Mouse (Mus musculus): ENCODE data around the gene Atox1.

Atox1 gene

GRCm38 (mm10) chr11:55461019-55461645 lies at the start of gene Atox1:
Gene Atox1 (minus strand): TSS chr11:55461239.
- DNase-seq (ENCODE audit: inconsistent age in 2 of 2, low spot score in 1 of 2) = peak; percentile 98

DNA sequence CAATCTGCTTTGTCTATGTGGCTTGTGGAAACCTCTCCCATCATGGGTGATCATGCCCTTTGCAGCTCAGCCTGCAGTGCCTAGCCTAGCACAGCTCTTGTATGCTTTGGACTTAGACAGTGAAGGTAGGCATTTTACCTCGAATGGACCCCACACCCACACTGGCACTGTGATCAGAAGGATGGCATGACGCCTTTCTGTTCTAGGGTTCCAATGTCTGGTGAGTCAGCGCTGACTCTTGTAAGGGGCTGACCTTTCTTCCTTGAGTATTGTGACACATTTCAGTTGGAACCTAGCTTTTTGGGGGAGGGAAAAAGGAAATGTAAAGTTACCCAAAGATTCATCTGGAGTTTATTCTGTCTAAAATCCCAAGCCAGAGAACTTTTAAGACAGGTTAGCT lies 44.4 kb upstream of the Atox1 start:
- DNase-seq (ENCODE audit: inconsistent age in 2 of 2, low spot score in 1 of 2) = peak; percentile 67 to 83

DNA sequence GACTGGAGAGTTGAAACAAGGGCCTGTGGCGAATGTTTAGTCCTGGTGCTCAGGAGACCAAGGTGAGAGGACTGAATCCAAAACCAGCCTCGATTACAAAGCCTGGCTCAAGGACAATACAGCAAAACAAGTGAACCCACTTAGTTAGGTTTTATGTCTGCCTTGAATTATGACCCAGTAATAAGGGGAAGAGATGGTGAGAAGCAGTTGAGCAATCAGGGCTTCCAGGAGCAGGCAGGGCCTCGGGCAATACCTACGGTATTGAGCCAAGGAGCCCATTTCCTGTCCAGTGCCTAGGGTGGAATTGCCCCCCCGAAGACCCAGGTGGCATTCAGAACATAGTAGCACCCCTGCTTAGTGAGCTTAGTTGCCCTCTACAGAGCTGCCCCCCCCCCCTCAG lies 41.8 kb upstream of the Atox1 start:
- DNase-seq (ENCODE audit: inconsistent age in 2 of 2, low spot score in 1 of 2) = peak in 1 of 2 experiments; percentile 68

DNA sequence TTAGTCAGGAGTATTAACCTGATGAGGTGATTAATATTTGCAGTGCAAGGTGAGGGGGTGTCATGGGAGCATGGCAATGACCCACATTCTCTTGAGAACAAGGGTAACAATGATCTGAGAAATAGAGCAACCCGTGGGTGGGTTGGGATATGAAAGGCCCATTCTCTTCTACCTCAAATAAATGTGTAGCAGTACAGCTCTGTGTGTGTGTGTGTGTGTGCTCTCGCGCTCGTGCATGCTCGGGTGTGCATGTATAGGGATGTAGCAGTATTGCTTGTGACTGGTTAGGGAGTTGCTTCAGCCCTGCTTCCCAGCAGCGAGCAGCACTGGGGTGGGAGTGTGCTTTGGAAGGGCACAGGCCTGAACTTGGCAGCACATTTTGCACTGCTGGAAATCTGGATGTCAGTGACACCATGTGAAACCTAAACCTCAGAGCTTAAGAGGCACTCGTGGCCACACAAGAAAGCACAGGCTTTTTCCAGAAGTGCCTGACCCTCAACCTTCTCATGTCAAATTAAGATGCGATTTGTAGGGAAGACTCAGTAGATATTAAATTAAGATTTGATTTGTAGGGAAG lies 41.0 kb upstream of the Atox1 start:
- no peak for DNase-seq (ENCODE audit: inconsistent age in 2 of 2, low spot score in 1 of 2)

DNA sequence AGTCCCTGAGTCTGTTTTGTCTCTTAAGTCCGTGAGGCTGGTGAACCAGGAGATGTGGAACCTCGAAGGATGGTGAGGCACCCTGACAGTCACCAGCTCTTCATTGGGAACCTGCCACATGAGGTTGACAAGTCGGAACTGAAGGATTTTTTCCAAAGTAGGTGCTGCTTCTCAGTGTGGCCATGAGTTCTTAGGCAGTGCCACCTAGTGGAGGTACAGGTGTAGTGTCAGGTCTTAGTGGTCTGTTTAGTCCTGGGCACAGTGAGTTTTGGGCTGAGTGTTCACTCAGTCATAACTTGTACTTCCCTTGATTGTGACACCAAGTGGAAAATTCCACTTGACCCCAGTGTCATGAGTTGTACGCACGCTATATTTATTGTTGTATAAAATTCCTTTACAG lies 36.8 kb upstream of the Atox1 start:
- peak; percentile 59 to 83 for DNase-seq (ENCODE audit: inconsistent age in 2 of 2, low spot score in 1 of 2)

GRCm38 (mm10) chr11:55496158-55496557 lies 35.1 kb upstream of the Atox1 start:
- DNase-seq (ENCODE audit: inconsistent age in 2 of 2, low spot score in 1 of 2) = no peak

GRCm38 (mm10) chr11:55485443-55485842 lies 24.4 kb upstream of the Atox1 start:
- DNase-seq (ENCODE audit: inconsistent age in 2 of 2, low spot score in 1 of 2) = no peak

DNA sequence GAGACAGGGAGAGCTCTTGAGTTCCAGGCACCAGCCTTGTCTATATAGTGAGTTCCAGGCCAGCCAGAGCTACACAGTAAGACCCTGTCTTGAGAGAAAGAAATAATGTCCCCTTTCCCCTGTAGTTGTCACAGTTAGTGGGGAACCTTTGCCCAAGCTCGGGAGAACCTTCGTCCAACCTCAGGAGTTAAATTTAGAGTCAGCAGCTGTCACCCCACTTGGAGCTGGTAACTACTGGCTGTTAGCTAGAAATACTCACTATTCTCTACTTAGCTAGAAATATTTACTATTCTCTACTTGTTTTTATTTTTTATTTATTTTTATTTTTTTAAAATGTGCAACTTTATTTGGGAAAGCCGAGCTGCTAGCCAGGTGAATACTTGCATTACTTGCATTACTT lies 12.2 kb upstream of the Atox1 start:
- no peak for DNase-seq (ENCODE audit: inconsistent age in 2 of 2, low spot score in 1 of 2)

DNA sequence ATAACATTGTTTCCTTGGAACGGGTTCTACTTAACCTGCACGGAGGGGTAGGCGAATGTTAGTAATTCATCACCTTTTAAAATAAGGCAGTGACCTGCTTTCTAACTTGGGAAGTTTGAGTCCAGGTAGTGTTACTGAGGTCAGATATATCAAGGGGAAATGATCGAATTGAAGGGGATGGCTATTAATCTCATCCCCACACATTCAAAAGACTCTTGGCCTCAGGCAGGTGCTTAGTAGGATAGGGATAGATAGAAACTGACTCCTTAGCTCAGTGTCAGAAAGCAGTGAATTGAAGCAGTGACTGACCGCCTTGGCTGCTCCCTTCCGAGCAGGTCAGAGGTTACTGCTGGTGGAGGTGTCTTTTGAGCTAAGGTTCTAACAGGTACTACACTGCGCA lies 10.4 kb upstream of the Atox1 start:
- no peak for DNase-seq (ENCODE audit: inconsistent age in 2 of 2, low spot score in 1 of 2)

GRCm38 (mm10) chr11:55470761-55471160 lies 9.7 kb upstream of the Atox1 start:
- peak in 1 of 2 experiments; percentile 62 for DNase-seq (ENCODE audit: inconsistent age in 2 of 2, low spot score in 1 of 2)

DNA sequence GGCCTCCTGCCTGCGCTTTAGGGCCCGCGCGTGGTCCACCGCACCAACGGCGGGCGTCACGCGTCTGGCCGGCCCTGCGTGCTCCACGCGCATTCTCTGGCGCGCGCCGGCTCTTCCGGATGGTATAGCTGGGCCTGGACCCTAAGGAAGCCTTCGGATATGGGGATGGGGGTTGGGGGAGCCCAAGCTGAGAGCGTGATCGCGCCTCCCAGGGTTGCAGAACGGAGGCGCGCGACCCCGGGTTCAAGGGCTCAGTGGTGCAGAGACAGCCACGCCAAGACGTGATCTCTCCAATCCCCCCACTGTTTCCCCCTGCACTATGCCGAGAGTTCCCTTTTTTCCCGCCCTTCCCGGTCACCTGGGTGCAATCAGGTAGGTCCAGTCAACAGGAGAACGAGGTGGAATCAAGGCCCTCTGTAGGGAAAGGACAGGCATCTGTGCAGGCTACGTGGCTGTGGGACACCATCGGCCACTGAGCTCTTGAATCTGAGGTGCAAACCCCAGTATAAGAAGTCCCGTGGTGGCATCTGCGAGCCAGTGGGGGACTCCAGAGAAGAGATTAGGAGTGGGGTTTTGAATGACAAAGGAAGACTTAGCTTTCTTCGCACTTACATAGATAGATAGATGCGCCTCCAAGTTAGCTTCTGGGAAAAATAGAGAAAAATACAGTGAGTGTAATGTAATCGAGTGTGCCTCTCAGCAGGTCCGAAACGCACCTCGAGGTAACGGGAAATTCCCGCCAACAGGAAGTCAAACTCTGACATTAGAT lies 9.1 kb upstream of the Atox1 start:
- DNase-seq (ENCODE audit: inconsistent age in 2 of 2, low spot score in 1 of 2) = peak in 1 of 2 experiments; percentile 75

DNA sequence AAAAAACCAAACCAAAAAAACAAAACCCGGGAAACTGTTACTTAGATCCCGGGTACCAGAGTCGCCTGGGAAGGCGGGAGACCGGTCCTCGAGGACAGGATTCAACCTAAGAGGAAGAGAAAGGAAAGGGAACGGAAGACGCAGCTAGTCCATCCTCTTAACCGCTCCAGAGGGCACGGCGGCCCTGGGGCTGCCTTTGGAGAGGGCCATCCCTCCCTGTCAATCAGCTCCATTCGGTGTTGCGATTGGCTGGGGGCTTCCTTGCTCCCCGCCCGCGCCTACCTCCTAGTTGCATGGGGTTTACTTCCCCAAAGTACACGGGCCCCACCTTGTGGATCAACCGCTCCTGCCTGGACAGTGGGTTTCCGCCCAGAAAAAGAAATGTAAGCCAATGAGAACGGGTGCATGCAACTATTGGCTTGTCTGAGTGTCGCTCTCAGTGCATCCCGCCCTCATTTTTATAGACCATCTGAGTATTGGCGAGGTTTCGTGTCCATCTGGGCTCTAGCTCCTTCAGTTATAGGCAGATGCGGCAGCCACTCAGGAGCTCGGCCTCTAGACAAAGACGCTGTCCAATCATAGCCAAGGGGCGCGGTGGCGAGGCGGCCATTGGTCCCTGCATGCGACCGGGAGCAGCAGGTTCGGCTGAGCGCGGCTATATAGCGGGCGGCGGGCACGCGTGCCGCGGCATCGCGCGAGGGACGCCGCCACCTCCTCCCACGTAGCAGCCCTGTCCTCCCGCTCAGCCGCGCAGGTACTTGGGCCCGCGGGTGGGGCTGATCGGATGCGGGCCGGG lies 8.2 kb upstream of the Atox1 start, which contains the start of gene G3bp1:
Gene G3bp1 (plus strand): TSS at position 638 of the 796 bp plus-strand sequence.
- DNase-seq (ENCODE audit: inconsistent age in 2 of 2, low spot score in 1 of 2) = peak; percentile 100

- no peak for DNase-seq (ENCODE audit: inconsistent age in 2 of 2, low spot score in 1 of 2)
Observed at GRCm38 (mm10) chr11:55468611-55469047, 7.6 kb upstream of the Atox1 start.

- peak in 1 of 2 experiments; percentile 45 for DNase-seq (ENCODE audit: inconsistent age in 2 of 2, low spot score in 1 of 2)
Observed at GRCm38 (mm10) chr11:55468012-55468411, 7.0 kb upstream of the Atox1 start.

DNA sequence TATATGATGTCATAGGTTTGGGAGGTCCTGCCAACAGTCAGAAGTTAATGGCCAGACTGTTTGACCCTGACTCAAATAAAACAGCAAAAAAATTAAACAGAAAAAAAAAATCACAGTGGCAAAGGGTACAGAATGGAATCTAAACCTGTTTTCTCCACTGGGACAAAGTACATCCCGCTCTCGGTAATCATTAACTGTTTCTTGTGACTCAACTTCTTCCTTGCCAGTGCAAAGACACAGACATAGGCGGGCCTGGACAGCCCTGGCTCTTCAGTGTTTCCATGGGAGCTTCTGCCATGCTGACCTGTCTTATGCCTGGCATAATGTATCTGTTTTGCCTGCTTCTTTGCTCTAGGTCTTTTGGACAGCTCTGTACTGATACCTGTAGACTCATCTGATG lies 4.1 kb upstream of the Atox1 start:
- DNase-seq (ENCODE audit: inconsistent age in 2 of 2, low spot score in 1 of 2) = no peak

DNA sequence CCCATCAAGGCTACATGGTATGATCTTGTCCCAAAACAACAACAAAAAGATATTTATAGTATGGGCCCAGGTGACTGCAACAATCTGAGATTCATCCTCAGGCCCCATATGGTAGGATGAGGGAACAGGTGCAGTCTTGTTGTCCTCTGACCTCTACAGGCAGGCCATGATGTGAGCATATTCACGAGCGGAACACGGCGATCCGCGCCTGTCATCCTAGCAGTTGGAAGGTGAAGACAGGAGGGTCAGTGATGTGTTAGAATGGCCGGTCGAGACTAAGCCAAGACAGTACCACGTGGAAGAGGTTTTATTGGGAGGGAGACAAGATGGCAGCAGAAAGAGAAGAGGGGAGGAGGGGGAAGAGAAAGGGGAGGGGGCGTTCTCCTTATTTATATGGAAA lies 3.7 kb upstream of the Atox1 start:
- DNase-seq (ENCODE audit: inconsistent age in 2 of 2, low spot score in 1 of 2) = no peak

DNA sequence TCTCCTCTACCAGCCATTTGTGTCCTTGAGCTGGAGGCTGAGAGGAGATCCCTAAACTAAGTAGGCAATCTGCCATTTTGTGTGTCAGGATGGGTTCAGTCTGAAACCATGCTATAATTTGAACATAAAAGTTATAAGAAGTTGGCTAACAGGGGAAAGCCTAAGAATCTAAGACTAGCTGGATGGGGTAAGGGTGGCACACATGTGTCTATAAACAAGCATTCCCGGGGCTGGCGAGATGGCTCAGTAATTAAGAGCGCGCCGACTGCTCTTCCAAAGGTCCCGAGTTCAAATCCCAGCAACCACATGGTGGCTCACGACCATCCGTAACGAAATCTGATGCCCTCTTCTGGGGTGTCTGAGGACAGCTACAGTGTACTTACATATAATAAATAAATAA lies 1.1 kb upstream of the Atox1 start:
- no peak for DNase-seq (ENCODE audit: inconsistent age in 2 of 2, low spot score in 1 of 2)

DNA sequence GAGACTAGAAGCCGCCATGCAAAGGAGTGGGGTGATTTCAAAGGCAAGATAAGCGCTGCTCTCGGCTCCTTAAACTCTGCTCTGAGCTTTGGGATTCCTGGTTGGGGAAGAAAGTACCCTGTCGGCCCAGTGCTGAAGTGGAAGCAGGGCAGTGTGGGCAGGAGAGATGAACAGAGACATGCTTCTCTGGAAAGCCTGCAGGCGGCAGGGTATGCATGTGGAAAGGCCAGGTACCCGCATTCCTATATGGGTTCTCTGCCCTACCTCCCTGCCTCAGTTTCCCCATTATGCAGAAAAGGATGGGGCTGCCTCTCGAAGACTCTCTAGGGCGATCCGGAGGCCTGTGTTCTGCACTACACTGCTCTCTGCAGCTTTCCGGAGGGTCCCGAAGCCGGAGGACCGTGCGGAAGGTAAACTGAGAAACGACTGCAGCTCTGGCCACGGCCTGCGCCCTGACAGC lies 450 bp downstream of the Atox1 start:
- DNase-seq (ENCODE audit: inconsistent age in 2 of 2, low spot score in 1 of 2) = no peak

DNA sequence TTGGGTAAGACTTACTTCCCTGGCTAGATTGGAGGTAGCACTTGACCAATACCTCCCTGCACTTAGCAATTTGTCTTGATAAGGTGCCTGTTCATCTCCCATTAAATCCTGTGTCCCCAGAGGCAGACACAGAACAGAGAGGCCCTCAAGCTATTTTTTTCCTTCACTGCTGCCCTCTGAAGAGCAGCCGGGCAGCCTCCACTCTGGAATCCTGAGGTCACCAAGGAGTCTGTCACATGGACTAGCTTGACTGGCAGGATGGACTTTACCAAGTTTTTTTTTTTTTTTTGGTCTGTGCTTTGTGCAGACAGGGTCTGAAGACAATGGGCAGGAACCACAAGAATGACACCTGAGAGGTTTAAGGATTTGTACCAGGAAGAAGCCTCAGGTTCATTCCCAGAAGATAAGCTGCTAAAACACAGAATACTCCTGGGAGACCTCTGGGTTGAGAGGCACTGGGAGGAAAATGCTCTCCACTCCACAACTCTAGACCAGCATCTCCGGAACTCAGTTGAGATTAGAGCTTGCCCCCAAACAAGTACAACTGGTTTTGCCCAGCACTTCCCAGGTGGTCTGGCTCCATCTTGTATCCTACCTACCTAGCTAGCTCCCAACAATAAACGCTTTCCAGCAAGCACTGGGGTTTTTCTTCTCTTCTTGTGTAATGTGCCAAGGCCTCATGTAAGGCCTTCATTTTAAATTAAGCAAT lies 1.0 kb downstream of the Atox1 start:
- peak in 1 of 2 experiments; percentile 65 for DNase-seq (ENCODE audit: inconsistent age in 2 of 2, low spot score in 1 of 2)

- DNase-seq (ENCODE audit: inconsistent age in 2 of 2, low spot score in 1 of 2) = peak in 1 of 2 experiments; percentile 60
Observed at GRCm38 (mm10) chr11:55458501-55458900, 2.5 kb downstream of the Atox1 start.

DNA sequence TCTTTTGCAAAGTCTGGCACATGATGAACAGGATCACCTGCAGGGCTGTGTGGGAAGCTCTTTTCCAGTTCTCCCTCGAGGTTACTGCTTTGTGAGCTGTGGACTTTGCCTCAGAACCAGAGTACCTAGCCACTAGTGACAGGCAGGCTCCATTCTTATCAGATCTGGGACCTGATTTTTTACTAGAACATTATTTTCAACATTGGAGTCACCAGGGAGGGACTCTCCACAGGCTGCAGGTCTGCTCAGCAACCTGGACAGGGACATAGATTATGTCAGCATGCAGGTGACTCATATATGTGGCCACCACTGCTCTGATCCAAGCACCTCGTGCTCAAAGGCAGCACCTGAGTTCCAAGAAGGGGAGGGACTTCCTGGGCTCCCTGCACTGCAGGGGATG lies 5.9 kb downstream of the Atox1 start:
- no peak for DNase-seq (ENCODE audit: inconsistent age in 2 of 2, low spot score in 1 of 2)

Data from adrenal gland, adult (tissue).